Mouse (Mus musculus): ENCODE results near the gene Coq8b. TPM values are rescaled to one million over a fixed set of nuclear protein-coding genes. Genes with fewer than 3 reads are reported as not detected.

The Coq8b gene
- polyA plus RNA-seq, 1 experiment from 2014 or later, result 23.8 TPM

DNA sequence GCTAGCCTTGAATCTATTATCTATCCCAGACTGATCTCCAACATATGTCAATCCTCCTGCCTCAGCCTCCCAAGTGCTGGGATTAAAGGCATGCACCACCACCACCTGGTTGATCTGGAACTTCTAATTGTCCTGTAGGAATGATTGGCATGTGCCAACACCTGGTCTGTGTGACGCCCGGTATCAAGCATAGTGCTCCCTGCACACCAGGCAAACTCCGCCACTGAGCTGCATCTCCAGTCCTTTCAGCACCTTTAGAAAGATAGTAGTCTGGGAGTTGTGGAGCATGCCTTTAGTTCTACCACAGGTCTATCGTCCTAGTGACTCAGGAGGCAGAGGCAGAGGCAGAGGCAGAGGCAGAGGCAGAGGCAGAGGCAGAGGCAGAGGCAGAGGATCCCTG is 67.5 kb downstream of the Coq8b start:
- no peaks in the 10 kb centered on the region for H3K4me1 ChIP-seq (replicated peaks)
- no peak overlapping the region for H3K4me2 ChIP-seq
- no peaks in the 10 kb centered on the region for H3K9me3 ChIP-seq
- peaks cover 13% of the 10 kb centered on the region; the same call in 1 of the 2 replicates for H3K27me3 ChIP-seq
- 87% methylated on average over 4 of the region's 4 CpGs for WGBS
- no peak for ATAC-seq (ENCODE audit: low FRiP score)
- no peak overlapping the region for H3K4me3 ChIP-seq
- H3K9ac ChIP-seq, result no peak overlapping the region
- no peaks in the 10 kb centered on the region for H3K36me3 ChIP-seq
- no peak overlapping the region for H3K27ac ChIP-seq

DNA sequence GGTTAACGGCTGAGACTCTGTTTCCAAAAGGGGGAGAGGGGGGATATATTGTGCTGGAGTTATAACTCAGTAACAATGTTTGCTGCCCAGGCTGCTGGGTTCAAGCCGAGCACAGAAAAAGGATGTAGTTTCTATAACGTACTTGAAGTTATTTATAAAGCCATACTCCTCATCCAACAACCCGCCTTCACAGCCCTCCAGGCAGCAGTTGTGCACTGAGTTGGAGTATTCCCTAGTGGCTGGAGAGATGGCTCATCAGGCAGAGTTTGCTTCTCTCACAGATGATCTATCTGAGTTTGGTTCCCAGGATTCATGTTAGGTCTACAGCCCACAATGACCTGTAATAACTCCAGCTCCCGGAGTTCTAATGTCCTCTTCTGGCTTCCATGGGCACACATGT is 68.0 kb downstream of the Coq8b start:
- WGBS, result 78% methylated on average over 5 of the region's 5 CpGs
- no peak for ATAC-seq (ENCODE audit: low FRiP score)
- no peak overlapping the region for H3K27ac ChIP-seq
- no peak overlapping the region for H3K4me2 ChIP-seq
- no peaks in the 10 kb centered on the region for H3K4me1 ChIP-seq (replicated peaks)
- H3K9me3 ChIP-seq, result no peaks in the 10 kb centered on the region
- H3K9ac ChIP-seq, result no peak overlapping the region
- no peak overlapping the region for H3K4me3 ChIP-seq
- peaks cover 16% of the 10 kb centered on the region; the same call in 1 of the 2 replicates for H3K27me3 ChIP-seq
- H3K36me3 ChIP-seq, result no peaks in the 10 kb centered on the region

DNA sequence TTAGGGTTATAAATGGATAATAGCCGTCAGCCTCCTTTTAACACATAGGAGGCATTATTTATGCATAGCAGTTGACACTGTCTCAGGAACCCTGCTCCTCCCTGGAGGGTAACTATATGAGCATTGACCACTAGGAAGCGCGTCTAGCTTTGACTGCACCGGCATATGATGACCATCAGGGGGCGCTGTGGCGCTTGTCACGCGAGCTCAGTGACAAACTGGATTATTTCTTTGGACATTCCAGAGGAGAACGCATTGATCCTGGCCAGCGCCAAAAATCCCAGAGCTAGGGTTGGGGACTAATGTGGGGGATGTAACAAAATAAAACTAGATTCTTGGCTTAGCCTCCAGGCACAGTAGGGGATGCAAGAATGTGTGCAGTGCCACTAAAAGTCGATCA is 69.3 kb downstream of the Coq8b start:
- Histone ChIP-seq H3K9me3 (no peaks in the 10 kb centered on the region), H3K4me2 (no peak overlapping the region), H3K4me1 (replicated peaks) (no peaks in the 10 kb centered on the region), H3K4me3 (no peak overlapping the region), H3K27me3 (peaks cover 16% of the 10 kb centered on the region; the same call in 1 of the 2 replicates), H3K36me3 (no peaks in the 10 kb centered on the region), H3K27ac (no peak overlapping the region), H3K9ac (no peak overlapping the region)
- WGBS, result 12% methylated on average over 11 of the region's 11 CpGs
- no peak for ATAC-seq (ENCODE audit: low FRiP score)

DNA sequence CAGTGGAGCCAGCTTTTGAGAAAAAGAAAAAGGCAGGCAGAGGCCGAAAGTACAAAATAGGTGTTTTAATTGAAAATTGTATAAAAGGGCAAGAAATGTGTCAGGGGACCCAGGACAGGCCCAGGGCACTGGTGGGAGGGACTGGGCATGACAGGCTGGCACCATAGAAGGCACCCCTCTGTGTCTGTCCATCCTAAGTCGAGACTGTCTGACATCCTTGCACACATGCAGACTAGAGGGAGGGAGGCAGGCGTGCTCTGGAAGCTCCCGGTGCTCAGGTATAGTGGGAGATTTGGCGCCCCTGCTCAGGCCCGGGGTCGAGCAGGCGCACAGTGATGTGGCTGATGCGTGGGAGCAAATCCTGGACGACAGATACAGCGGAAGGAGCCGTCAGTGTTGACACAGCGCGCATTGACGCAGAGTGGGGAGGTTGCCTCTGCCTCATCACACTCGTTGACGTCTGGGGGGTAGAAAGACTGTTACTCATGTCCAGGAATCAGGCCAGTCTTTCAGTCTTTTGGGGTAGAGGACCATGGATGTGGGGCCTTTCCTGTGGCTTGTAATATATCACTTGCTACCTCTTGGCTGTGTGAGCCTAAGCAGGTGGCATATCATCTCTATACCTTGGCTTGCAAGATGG is 72.4 kb downstream of the Coq8b start:
- Histone ChIP-seq H3K9ac (no peak overlapping the region), H3K4me1 (replicated peaks) (peaks cover 11% of the 10 kb centered on the region), H3K27me3 (peaks cover 33% of the 10 kb centered on the region), H3K4me3 (no peak overlapping the region), H3K9me3 (no peaks in the 10 kb centered on the region), H3K36me3 (no peaks in the 10 kb centered on the region), H3K4me2 (no peak overlapping the region), H3K27ac (no peak overlapping the region)
- 86% methylated on average over 17 of the region's 17 CpGs for WGBS
- ATAC-seq (ENCODE audit: low FRiP score), result no peak

DNA sequence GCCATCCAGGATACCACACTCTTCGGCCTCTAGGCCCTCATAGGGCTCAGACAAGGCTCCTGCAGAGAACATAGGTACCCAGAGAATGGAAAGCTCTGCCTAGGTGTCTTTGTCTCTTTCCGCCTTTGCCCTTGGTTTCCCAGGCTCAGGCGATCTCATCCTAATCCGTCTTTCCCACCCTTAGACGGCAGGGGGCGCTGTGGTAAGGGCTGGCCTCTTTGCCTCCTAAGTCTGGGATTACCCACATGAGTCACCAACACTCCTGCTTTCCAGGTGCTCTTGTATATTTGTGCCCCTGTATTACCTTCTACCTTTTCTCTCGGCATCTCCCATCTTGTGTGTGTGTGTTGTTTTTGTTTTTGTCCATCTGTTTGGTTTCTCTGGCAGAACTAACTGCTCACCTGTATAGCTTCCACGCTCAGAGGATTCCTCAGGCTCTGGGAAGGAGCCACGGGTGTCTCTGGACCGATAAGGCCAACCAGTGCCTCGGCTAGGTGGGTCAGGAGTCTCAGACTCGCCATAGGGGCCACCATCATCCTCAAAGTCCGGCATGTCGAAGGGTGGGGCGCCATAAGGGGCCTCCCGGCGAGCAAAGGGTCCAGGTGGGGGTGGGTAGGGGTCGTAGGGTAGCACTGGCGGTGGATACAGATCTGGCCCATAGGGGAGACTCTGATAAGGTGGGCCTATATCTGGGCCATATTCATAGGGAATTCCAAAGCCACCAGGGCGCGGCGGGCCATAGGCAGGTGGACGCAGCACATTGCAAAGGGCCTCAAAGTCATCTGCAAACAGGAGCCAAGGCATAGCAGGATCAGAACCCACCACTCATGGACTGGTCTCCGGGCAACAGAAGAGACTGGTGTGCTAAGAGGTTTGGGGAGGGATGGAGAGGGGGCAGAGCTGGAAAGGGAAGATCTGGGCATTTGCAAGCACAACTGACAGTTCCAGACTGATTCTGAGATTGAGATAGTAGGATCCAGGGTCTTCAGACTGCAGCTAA is 73.6 kb downstream of the Coq8b start:
- no peak overlapping the region for H3K9ac ChIP-seq
- H3K4me3 ChIP-seq, result no peak overlapping the region
- ATAC-seq (ENCODE audit: low FRiP score), result no peak
- no peak overlapping the region for H3K27ac ChIP-seq
- 78% methylated on average over 24 of the region's 24 CpGs for WGBS
- no peak overlapping the region for H3K4me2 ChIP-seq
- H3K4me1 ChIP-seq (replicated peaks), result peaks cover 17% of the 10 kb centered on the region
- peaks cover 43% of the 10 kb centered on the region for H3K27me3 ChIP-seq
- no peaks in the 10 kb centered on the region for H3K9me3 ChIP-seq
- no peaks in the 10 kb centered on the region for H3K36me3 ChIP-seq

DNA sequence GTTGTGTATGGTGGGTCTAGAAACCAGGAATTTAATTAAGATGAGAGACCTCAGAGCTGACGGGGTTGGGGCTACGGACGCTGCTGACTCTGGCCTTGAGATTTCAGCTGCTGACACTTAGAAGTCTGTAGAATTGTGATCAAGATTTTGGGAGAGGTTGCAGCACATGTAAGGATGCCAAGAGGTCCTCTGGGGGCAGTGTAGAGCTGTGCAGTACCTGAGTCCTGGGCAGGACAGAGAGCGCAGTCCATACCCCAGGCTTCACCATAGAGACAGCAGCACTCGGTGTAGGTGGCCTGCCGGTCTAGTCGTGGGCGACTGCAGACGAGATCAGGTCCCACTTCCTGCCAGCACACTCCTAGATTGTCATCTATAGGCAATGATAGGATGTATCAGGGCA is 74.7 kb downstream of the Coq8b start:
- Histone ChIP-seq H3K27ac (no peak overlapping the region), H3K4me1 (replicated peaks) (peaks cover 17% of the 10 kb centered on the region), H3K36me3 (no peaks in the 10 kb centered on the region), H3K4me3 (no peak overlapping the region), H3K27me3 (peaks cover 47% of the 10 kb centered on the region), H3K9me3 (no peaks in the 10 kb centered on the region), H3K4me2 (no peak overlapping the region), H3K9ac (no peak overlapping the region)
- ATAC-seq (ENCODE audit: low FRiP score), result no peak
- WGBS, result 63% methylated on average over 9 of the region's 9 CpGs

MicroRNA genes within 50 kb of the gene (microRNA counts, 519-probe panel; counts per million panel counts)
- microRNA mmu-miR-1191, result 51.3 counts per million

Small RNAs within 50 kb of the gene (microRNA-seq; reads per million reads assigned to microRNA genes)
- gene Mir1191, result 1.6 reads per million

Other genes with a start within 250 kb of the Coq8b start
- not detected in 2 replicates for gene Cyp2a12, start 203.9 kb upstream of the Coq8b start, polyA plus RNA-seq (2015; fragmentation: Nextera tagmentation; extraction: Ambion mirVana)
- gene Cyp2f2, start 113.1 kb upstream of the Coq8b start, polyA plus RNA-seq (2015; fragmentation: Nextera tagmentation; extraction: Ambion mirVana), result 0.12 TPM in 1 of 2 replicates, not detected in the other
- gene Cyp2t4, start 79.3 kb upstream of the Coq8b start, polyA plus RNA-seq (2015; fragmentation: Nextera tagmentation; extraction: Ambion mirVana), result 0.17 and 0.19 TPM in 2 replicates
- gene Egln2, start 66.2 kb upstream of the Coq8b start, polyA plus RNA-seq (2015; fragmentation: Nextera tagmentation; extraction: Ambion mirVana), result 89.9 and 92.1 TPM in 2 replicates
- 119 and 123 TPM in 2 replicates for gene Rab4b, start 54.1 kb upstream of the Coq8b start, polyA plus RNA-seq (2015; fragmentation: Nextera tagmentation; extraction: Ambion mirVana)
- 1.2 TPM in 1 of 2 replicates, not detected in the other for gene Gm21983, start 51.9 kb upstream of the Coq8b start, polyA plus RNA-seq (2015; fragmentation: Nextera tagmentation; extraction: Ambion mirVana)
- gene Mia, start 51.9 kb upstream of the Coq8b start, polyA plus RNA-seq (2015; fragmentation: Nextera tagmentation; extraction: Ambion mirVana), result 10.8 and 11.3 TPM in 2 replicates
- 3.5 and 4.5 TPM in 2 replicates for gene BC024978, start 37.2 kb upstream of the Coq8b start, polyA plus RNA-seq (2015; fragmentation: Nextera tagmentation; extraction: Ambion mirVana)
- gene Snrpa, start 36.8 kb upstream of the Coq8b start, polyA plus RNA-seq (2015; fragmentation: Nextera tagmentation; extraction: Ambion mirVana), result 208 and 211 TPM in 2 replicates
- 6.1 and 6.5 TPM in 2 replicates for gene Itpkc, start 4.4 kb upstream of the Coq8b start, polyA plus RNA-seq (2015; fragmentation: Nextera tagmentation; extraction: Ambion mirVana)
- 48.4 and 49.6 TPM in 2 replicates for gene Numbl, start 25.4 kb downstream of the Coq8b start, polyA plus RNA-seq (2015; fragmentation: Nextera tagmentation; extraction: Ambion mirVana)
- 5.4 and 6.0 TPM in 2 replicates for gene Ltbp4, start 104.7 kb downstream of the Coq8b start, polyA plus RNA-seq (2015; fragmentation: Nextera tagmentation; extraction: Ambion mirVana)
- 61.8 and 62.5 TPM in 2 replicates for gene Shkbp1, start 123.0 kb downstream of the Coq8b start, polyA plus RNA-seq (2015; fragmentation: Nextera tagmentation; extraction: Ambion mirVana)
- gene Gm20479, start 124.4 kb downstream of the Coq8b start, polyA plus RNA-seq (2015; fragmentation: Nextera tagmentation; extraction: Ambion mirVana), result not detected in 2 replicates
- gene Sptbn4, start 214.7 kb downstream of the Coq8b start, polyA plus RNA-seq (2015; fragmentation: Nextera tagmentation; extraction: Ambion mirVana), result 2.2 and 2.6 TPM in 2 replicates
- 18.7 and 19.3 TPM in 2 replicates for gene Blvrb, start 215.0 kb downstream of the Coq8b start, polyA plus RNA-seq (2015; fragmentation: Nextera tagmentation; extraction: Ambion mirVana)
- gene Sertad3, start 240.7 kb downstream of the Coq8b start, polyA plus RNA-seq (2015; fragmentation: Nextera tagmentation; extraction: Ambion mirVana), result 13.0 and 13.4 TPM in 2 replicates